Mouse (Mus musculus) cerebellum, adult 2 months (tissue): ENCODE data around the gene Mrpl2. TPM values are rescaled to one million over a fixed set of nuclear protein-coding genes. Genes with fewer than 3 reads are reported as not detected.
A peak's percentile ranks its signal among the peaks of the same experiment; 100 is the strongest.

Source experiments
- DNase-seq, 2 experiments: peaks; one replicate each; pipeline ENCODE4 v3.0.0; 2021
- H3K27ac ChIP-seq: fragments of 200-500 bp; 2 replicates; pipeline ENCODE4 v1.5.1; 2012; ENCODE audit warnings: low read length, control low read depth, inconsistent platforms; ENCODE audit not compliant: insufficient read depth
- H3K27me3 ChIP-seq: fragments of 200-500 bp; 2 replicates; pipeline ENCODE4 v1.6.1; 2012; ENCODE audit warnings: inconsistent platforms, mild to moderate bottlenecking, low read length, moderate library complexity; ENCODE audit not compliant: control insufficient read depth, insufficient read depth
- H3K4me1 ChIP-seq: fragments of 200-500 bp; 2 replicates; pipeline ENCODE4 v1.6.1; 2011; ENCODE audit warnings: low read length; ENCODE audit not compliant: control insufficient read depth, insufficient read depth
- H3K4me3 ChIP-seq: fragments of 200-500 bp; replicated peaks from 2 replicates; pipeline ENCODE3; 2011; ENCODE audit warnings: mild to moderate bottlenecking, low read depth, low read length, control low read depth; ENCODE audit not compliant: insufficient read depth
- CTCF ChIP-seq: fragments of 200-500 bp; IDR thresholded peaks from 2 replicates; pipeline ENCODE4 v1.5.1; 2011; ENCODE audit warnings: low read depth, mild to moderate bottlenecking, control low read depth, low read length, moderate library complexity, borderline replicate concordance; ENCODE audit not compliant: insufficient read depth
- POLR2A ChIP-seq: fragments of 200-500 bp; IDR thresholded peaks from 2 replicates; pipeline ENCODE4 v1.6.1; 2011; ENCODE audit warnings: low read length, control low read depth, borderline replicate concordance; ENCODE audit not compliant: insufficient read depth
- WGBS: fragments of 180-500 bp; shearing (Covaris S2); methylation state at CpG from one replicate; pipeline ENCODE4 v1.1.7; 2018; 5-methylcytosine and 5-hydroxymethylcytosine counted together
- polyA plus RNA-seq: library from polyadenylated mRNA; depleted of rRNA; stranded (reverse); fragments of >200 nt; gene quantifications from 2 replicates; pipeline ENCODE4 v1.2.3, GENCODE M21; 2012

Gene Mrpl2
- polyA plus RNA-seq, 1 experiment: 67.5 TPM

DNA sequence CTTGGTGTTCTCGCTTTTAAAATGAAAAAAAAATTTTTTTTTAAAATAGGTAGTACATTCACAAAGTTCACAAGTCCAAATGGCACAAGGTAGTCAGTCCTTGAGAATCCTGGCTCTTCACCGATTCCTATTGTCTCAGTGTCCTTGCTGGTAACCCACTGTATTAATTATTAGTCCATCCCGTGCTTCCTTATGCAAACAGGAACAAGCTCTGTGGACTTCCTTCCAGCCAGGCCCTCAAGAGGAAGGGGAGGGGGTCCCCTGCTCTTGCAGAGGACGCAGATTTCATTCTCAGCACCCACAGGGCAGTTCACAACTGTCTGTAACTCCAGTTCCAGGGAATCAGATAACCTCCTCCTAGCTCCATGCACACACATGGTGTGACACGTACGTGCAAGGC lies 10.0 kb downstream of the Mrpl2 start:
- Histone ChIP-seq H3K4me1 (peaks cover 14% of the 10 kb centered on the region), H3K27me3 (no peaks in the 10 kb centered on the region), H3K27ac (no peak overlapping the region), H3K4me3 (no peak overlapping the region)
- TF ChIP-seq CTCF (no peak), POLR2A (no peak)
- WGBS: 82% methylated on average over 6 of the region's 6 CpGs
- DNase-seq: no peak

DNA sequence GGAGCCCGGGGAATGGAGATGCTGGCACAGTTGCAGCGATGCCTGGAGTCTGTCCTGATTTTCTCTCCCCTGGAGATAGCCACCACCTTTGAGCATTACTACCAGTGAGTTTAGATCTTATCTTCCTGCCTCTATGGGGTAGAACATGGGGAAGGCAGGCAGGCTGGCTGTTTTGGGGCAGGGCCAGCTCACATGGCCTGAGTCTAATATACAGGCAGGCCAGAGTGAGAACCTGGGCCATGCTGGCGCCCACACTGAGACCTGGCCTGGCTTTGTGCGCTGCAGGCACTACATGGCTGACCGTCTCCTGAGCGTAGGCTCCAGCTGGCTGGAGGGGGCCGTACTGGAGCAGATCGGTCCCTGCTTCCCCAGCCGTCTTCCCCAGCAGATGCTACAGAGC lies 15.3 kb downstream of the Mrpl2 start:
- Histone ChIP-seq H3K4me3 (peak overlapping the region; percentile 50), H3K4me1 (peaks cover 30% of the 10 kb centered on the region), H3K27ac (peak overlapping the region; percentile 87), H3K27me3 (no peaks in the 10 kb centered on the region)
- DNase-seq: peak in 1 of 2 experiments; percentile 81
- 17% methylated on average over 9 of the region's 9 CpGs for WGBS
- TF ChIP-seq CTCF (no peak), POLR2A (no peak)

DNA sequence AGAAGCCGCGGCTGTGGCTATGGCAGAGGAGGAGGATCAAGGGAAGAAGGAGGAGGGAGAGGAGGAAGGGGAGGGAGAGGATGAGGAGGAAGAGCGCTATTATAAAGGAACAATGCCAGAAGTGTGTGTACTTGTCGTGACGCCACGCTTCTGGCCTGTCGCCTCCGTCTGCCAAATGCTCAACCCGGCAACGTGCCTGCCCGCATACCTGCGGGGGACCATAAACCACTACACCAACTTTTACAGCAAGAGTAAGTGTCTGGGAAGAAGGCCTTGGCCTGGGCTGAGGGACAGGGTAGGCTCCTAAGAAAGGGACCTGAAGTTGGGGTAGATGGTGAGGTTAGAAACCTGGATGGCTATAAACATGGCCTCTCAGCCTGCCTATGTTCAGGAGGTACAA lies 16.0 kb downstream of the Mrpl2 start:
- peaks cover 30% of the 10 kb centered on the region for H3K4me1 ChIP-seq
- TF ChIP-seq POLR2A: no peak
- TF ChIP-seq CTCF: no peak
- peak; percentile 79 to 82 for DNase-seq
- peak overlapping the region; percentile 50 for H3K4me3 ChIP-seq
- WGBS: 14% methylated on average over 12 of the region's 12 CpGs
- H3K27me3 ChIP-seq: no peaks in the 10 kb centered on the region
- H3K27ac ChIP-seq: peak overlapping the region; percentile 87

DNA sequence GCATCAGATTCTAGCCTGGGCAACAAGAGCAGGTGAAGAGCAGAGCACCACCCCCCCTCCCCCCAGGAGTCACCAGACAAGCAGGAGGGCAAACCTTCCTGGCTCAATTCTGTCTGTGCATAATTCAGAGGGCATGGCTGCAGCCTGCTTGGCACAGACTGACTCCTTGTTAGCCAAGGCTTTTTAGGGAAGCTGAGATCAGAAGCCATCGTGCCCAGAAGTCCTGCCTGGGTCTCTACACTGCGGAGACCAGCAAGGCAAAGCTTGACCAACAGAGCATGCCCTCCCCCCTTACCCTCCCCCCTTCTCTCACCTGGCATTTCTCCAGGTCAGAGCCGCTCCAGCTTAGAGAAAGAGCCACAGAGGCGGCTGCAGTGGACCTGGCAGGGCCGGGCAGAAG lies 16.7 kb downstream of the Mrpl2 start:
- peak overlapping the region; percentile 87 for H3K27ac ChIP-seq
- no peaks in the 10 kb centered on the region for H3K27me3 ChIP-seq
- DNase-seq: peak; percentile 77 to 89
- 0 out of 2 replicates have a peak, but pooled peaks have one; percentile 14 for TF ChIP-seq POLR2A
- no peak for TF ChIP-seq CTCF
- H3K4me1 ChIP-seq: peaks cover 30% of the 10 kb centered on the region
- 6% methylated on average over 5 of the region's 5 CpGs for WGBS
- H3K4me3 ChIP-seq: peak overlapping the region; percentile 49

DNA sequence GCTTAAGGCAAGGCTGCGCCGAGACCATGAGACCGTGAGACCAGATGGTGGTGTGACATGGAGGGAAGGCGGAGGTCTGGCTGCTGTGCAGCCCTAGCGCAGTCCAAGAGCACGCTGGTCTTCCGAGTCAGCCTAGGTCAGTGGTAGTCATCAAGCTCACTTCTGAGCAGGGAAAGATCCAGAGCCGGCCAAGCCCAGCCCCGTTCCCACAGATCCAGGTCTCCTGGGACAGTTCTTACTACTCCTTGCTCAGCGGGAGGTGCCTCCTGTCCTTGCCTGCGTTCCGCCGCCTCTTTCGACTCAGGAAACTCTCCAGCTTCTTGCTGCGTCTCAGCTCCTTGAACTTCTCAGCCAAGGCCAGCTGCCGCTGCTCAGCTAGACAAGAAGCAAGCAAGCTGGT lies 21.7 kb downstream of the Mrpl2 start:
- WGBS: 61% methylated on average over 16 of the region's 16 CpGs
- TF ChIP-seq CTCF (no peak), POLR2A (no peak)
- Histone ChIP-seq H3K27ac (no peak overlapping the region), H3K4me3 (no peak overlapping the region), H3K4me1 (peaks cover 14% of the 10 kb centered on the region), H3K27me3 (no peaks in the 10 kb centered on the region)
- DNase-seq: no peak

DNA sequence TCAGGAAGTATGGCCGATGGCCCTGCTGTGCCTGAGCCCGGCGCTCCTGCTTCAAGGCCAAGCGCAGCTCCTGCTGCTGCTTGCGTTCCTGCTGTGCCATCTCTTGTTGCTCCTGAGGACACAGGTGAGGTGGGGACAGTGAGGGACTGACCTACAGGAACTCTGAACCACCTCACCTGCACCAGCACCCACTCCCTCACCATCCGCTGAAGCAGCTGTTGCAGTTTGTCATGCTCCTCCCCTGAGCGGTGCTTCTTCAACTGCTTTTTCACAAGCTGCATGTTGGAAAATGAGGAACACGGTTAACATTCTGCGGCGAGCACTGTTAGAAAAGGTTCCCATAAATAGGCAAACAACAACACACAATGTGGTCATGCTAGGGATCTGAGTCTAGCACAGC lies 23.9 kb downstream of the Mrpl2 start:
- no peak for DNase-seq
- H3K4me1 ChIP-seq: 0 out of 2 replicates have a peak, but pooled peaks cover 7% of the 10 kb centered on the region
- no peak overlapping the region for H3K27ac ChIP-seq
- H3K4me3 ChIP-seq: no peak overlapping the region
- no peak for TF ChIP-seq CTCF
- no peak for TF ChIP-seq POLR2A
- 80% methylated on average over 10 of the region's 10 CpGs for WGBS
- H3K27me3 ChIP-seq: no peaks in the 10 kb centered on the region

DNA sequence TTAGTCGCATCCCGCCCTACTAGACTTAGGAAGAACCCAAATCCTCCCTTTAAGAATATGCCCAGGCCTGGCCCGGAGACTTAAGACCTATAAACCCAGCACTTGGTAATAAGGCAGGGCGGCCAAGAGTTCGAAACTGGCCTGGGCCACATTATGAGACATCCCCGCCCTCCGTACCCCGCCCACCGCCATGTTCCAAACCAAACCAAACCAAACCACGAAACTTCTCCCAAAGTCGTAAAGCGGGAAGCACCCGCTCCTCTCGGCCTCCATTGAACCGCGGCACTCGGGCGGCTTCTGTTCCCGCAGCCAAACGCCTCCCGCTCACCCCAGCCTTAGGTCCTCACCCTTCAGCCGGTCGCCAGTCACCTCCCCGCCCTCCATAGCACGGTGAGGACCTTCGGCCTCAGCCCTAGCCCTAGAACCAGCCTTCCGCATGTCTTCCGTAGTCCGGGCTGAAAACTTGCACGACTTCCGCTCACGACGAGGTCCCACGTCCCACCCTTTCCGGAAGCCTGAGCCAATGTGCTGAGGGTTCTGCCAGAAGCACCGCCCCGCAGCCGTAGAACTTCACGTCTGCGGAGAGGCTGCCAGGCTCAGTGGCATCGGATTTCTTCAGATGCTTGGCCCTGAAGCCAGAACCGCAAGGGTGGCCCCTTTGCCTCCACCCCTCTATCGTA lies 28.0 kb downstream of the Mrpl2 start, which contains the start of gene Rrp36:
Gene Rrp36, minus strand, starts transcription at position 503 of the 680 bp plus-strand sequence.
- peaks cover 15% of the 10 kb centered on the region for H3K4me1 ChIP-seq
- peak; percentile 89 for DNase-seq
- TF ChIP-seq CTCF (no peak), POLR2A (peak; percentile 65; the same call in 1 of the 2 replicates)
- H3K27ac ChIP-seq: no peak within 1 kb of the TSS
- under 1% methylated on average over 43 of the region's 43 CpGs for WGBS
- H3K27me3 ChIP-seq: no peaks in the 10 kb centered on the region
- H3K4me3 ChIP-seq: peak within 1 kb of the TSS; percentile 94

DNA sequence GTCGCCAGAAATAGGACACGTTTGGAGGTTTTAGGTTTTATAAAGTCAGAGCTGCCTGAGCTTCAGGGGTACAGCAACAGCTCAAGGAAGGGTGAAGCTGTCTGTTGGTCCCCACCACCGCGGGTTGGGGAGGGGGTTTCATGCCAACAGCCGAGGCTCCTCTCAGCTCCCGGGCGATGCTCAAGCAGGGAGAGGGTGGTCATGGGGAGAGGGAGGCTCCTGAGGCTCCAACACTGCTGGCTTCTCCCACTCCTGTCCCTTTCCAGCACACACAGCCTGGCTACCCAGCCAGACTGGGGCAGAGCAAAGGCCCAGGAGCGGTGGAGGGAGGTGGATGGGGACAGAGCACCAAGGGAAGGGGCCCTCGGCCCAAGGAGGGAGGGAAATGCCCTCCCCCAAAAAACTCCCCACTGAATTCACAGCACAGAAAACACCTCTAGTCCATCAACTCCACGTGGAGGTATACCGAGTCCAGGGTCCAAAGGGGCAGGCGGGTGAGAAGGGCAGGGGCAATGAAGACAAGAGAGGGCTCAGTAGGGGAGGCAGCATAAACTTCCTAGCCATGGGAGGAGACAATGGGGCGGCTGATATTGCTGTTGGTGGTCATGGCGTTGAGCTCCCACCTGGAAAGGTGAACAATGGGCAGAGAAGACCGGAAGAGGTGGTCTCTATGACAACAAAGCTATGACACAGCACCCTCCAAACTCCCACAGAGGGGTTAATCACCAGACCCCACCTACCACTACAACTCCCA lies 28.7 kb downstream of the Mrpl2 start:
- Histone ChIP-seq H3K27me3 (no peaks in the 10 kb centered on the region), H3K27ac (no peak overlapping the region), H3K4me1 (peaks cover 17% of the 10 kb centered on the region), H3K4me3 (peak overlapping the region; percentile 94)
- WGBS: 12% methylated on average over 15 of the region's 15 CpGs
- DNase-seq: no peak
- no peak for TF ChIP-seq POLR2A
- no peak for TF ChIP-seq CTCF
